Mouse (Mus musculus) neural tube, embryonic 14.5 days (tissue): Measurements from ENCODE around the gene Myo18a. TPM values are rescaled to one million over a fixed set of nuclear protein-coding genes. Genes with fewer than 3 reads are reported as not detected.
A peak's percentile ranks its signal among the peaks of the same experiment; 100 is the strongest.

ENCODE experiments used
- ATAC-seq: fragments of 200-750 bp; cut with Nextera tagmentation; 2 replicates; pipeline ENCODE4 v1.8.0; 2017; ENCODE audit warnings: low read depth, mild to moderate bottlenecking, moderate TSS enrichment, moderate library complexity
- H3K27ac ChIP-seq: fragments of 300-500 bp; sonication (generic); 2 replicates; pipeline ENCODE4 v1.5.1; 2014; ENCODE audit warnings: low read depth, mild to moderate bottlenecking, control low read depth, low read length, moderate library complexity, mixed read lengths
- H3K27me3 ChIP-seq: fragments of 300-500 bp; sonication (generic); 2 replicates; pipeline ENCODE4 v1.6.1; 2014; ENCODE audit warnings: low read length; ENCODE audit not compliant: control insufficient read depth, insufficient read depth
- H3K36me3 ChIP-seq: fragments of 300-500 bp; sonication (generic); 2 replicates; pipeline ENCODE4 v1.6.1; 2014; ENCODE audit warnings: low read length, mixed read lengths; ENCODE audit not compliant: control insufficient read depth, insufficient read depth
- H3K4me1 ChIP-seq: fragments of 300-500 bp; sonication (generic); 2 replicates; pipeline ENCODE4 v1.6.1; 2014; ENCODE audit warnings: low read length; ENCODE audit not compliant: control insufficient read depth, insufficient read depth
- H3K4me2 ChIP-seq: fragments of 300-500 bp; sonication (generic); 2 replicates; pipeline ENCODE4 v1.6.1; 2014; ENCODE audit warnings: mild to moderate bottlenecking, low read depth, low read length, control low read depth
- H3K4me3 ChIP-seq: fragments of 300-500 bp; sonication (generic); 2 replicates; pipeline ENCODE4 v1.5.1; 2014; ENCODE audit warnings: low read depth, low read length, control low read depth, mixed read lengths
- H3K9ac ChIP-seq: fragments of 300-500 bp; sonication (generic); replicated peaks from 2 replicates; pipeline ENCODE4 v1.6.1; 2014; ENCODE audit warnings: low read depth, mild to moderate bottlenecking, control low read depth, low read length, mixed read lengths
- H3K9me3 ChIP-seq: fragments of 300-500 bp; sonication (generic); 2 replicates; pipeline ENCODE4 v1.6.1; 2016; ENCODE audit warnings: low read length; ENCODE audit not compliant: control insufficient read depth
- WGBS: fragments of 180-500 bp; shearing (Covaris S2); extraction: QIAGEN DNeasy Blood & Tissue Kit; methylation state at CpG from one replicate; pipeline ENCODE4 v1.1.7; 2014; 5-methylcytosine and 5-hydroxymethylcytosine counted together
- polyA plus RNA-seq: library from polyadenylated mRNA; unstranded; fragments of >200 nt; fragmentation: Nextera tagmentation; extraction: Ambion mirVana; gene quantifications from 2 replicates; pipeline ENCODE4 v1.2.1, GENCODE M21; 2014

The Myo18a gene
- polyA plus RNA-seq, 1 experiment from 2014 or later, result 35.7 TPM

GRCm38 (mm10) chr11:77857089-77857488 is 94.0 kb downstream of the Myo18a start:
- H3K4me2 ChIP-seq, result no peak overlapping the region
- H3K27me3 ChIP-seq, result no peaks in the 10 kb centered on the region
- H3K36me3 ChIP-seq, result peaks cover 32% of the 10 kb centered on the region
- WGBS, result 71% methylated on average over 6 of the region's 6 CpGs
- ATAC-seq, result no peak
- H3K9me3 ChIP-seq, result no peaks in the 10 kb centered on the region
- peaks cover 47% of the 10 kb centered on the region for H3K4me1 ChIP-seq
- no peak overlapping the region for H3K4me3 ChIP-seq
- H3K9ac ChIP-seq, result no peak overlapping the region
- peak overlapping the region; percentile 55 for H3K27ac ChIP-seq

DNA sequence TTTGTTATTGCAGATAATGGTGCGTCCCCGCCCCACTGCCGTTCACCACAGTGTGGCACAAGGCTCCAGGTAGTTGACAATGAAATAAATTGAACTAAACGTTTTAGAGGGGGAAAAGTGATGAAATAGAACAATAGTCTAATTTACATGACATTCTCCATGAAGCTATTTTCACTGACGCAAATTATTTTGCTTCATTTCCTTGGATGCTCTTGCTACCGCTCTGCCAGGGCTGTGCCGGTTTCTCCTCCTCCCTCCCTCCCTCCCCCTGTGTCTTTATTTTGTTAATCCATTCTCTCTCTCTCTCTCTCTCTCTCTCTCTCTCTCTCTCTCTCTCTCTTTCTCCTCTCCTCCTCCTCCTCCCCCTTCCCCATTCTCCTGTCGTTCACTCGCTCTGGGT is 95.5 kb downstream of the Myo18a start:
- Histone ChIP-seq H3K4me2 (no peak overlapping the region), H3K9ac (peak overlapping the region; percentile 41), H3K36me3 (peaks cover 24% of the 10 kb centered on the region; the same call in 1 of the 2 replicates), H3K4me3 (no peak overlapping the region), H3K27ac (peak overlapping the region; percentile 78), H3K27me3 (no peaks in the 10 kb centered on the region), H3K9me3 (no peaks in the 10 kb centered on the region), H3K4me1 (peaks cover 45% of the 10 kb centered on the region)
- 25% methylated on average over 9 of the region's 9 CpGs for WGBS
- no peak for ATAC-seq

- no peak overlapping the region for H3K9ac ChIP-seq
- H3K27ac ChIP-seq, result no peak overlapping the region
- no peaks in the 10 kb centered on the region for H3K9me3 ChIP-seq
- 72% methylated on average over 9 of the region's 9 CpGs for WGBS
- H3K27me3 ChIP-seq, result no peaks in the 10 kb centered on the region
- no peak overlapping the region for H3K4me3 ChIP-seq
- no peak overlapping the region for H3K4me2 ChIP-seq
- H3K36me3 ChIP-seq, result peaks cover 28% of the 10 kb centered on the region; the same call in 1 of the 2 replicates
- peaks cover 32% of the 10 kb centered on the region for H3K4me1 ChIP-seq
- no peak for ATAC-seq
Observed at GRCm38 (mm10) chr11:77860947-77861346, 97.9 kb downstream of the Myo18a start.

GRCm38 (mm10) chr11:77862887-77863286 is 99.8 kb downstream of the Myo18a start:
- Histone ChIP-seq H3K9me3 (no peaks in the 10 kb centered on the region), H3K4me2 (no peak overlapping the region), H3K9ac (no peak overlapping the region), H3K36me3 (peaks cover 25% of the 10 kb centered on the region; the same call in 1 of the 2 replicates), H3K4me3 (no peak overlapping the region), H3K27me3 (no peaks in the 10 kb centered on the region), H3K27ac (no peak overlapping the region), H3K4me1 (peaks cover 32% of the 10 kb centered on the region)
- no peak for ATAC-seq
- 61% methylated on average over 7 of the region's 7 CpGs for WGBS

- WGBS, result 57% methylated on average over 12 of the region's 12 CpGs
- H3K9ac ChIP-seq, result 0 out of 2 replicates have a peak overlapping the region, but pooled peaks have one; percentile 8
- H3K4me3 ChIP-seq, result no peak overlapping the region
- no peak overlapping the region for H3K4me2 ChIP-seq
- no peak for ATAC-seq
- H3K4me1 ChIP-seq, result peaks cover 24% of the 10 kb centered on the region
- no peak overlapping the region for H3K27ac ChIP-seq
- no peaks in the 10 kb centered on the region for H3K9me3 ChIP-seq
- no peaks in the 10 kb centered on the region for H3K27me3 ChIP-seq
- peaks cover 20% of the 10 kb centered on the region; the same call in 1 of the 2 replicates for H3K36me3 ChIP-seq
Observed at GRCm38 (mm10) chr11:77864771-77865170, 101.7 kb downstream of the Myo18a start.

DNA sequence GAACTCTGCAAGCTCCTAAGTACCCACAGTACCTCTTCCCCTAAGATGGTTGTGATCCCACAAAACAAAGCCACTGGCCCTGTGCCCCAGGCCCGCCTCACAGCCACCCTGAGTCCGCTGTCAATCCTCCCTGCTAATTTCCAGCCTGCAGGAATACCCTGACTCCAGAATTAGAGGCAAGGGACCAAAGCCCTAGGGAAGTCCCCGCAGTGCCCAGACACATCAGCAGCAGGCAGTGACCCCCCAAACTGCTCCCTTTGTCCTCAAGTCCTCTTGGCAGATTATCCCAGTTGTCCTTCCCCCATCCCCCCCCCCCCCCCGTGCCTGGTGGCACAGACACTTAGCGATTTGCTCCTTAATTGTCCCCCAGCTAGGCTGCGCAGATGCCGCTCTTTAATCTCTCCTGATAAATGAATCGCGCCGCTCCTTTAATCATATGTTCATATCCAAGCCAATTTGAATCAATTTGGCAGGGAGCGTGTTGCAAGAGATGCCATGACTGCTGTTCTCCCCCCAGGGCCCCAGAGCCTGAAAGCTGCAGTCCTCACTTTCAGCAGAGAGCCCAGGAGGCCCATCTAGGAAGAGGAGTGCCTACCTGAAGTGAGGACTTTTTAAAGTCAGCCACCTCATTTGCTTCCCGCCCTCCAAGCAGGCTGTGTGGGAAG is 104.5 kb downstream of the Myo18a start:
- H3K27me3 ChIP-seq, result no peaks in the 10 kb centered on the region
- 0 out of 2 replicates have a peak, but pooled peaks cover 4% of the 10 kb centered on the region for H3K36me3 ChIP-seq

DNA sequence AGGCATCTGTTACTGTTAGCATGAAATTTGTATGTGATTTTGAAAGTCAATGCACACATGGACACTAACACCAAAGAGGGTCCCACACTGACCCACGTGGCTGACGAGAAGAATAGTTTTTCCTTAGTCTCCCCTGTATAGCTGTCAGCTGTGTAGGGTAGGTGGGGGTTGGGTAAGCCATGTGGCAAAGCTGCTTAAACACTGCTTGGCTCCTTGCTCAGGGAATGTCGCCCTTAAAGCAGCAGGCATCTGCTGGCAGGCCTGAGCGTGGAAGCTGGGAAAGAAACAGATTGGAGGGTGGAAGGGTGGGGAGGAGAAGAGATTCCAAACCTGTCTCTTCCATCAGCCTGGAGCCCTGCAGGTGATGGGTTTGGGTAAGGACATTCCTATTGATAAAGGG is 108.4 kb downstream of the Myo18a start:
- H3K36me3 ChIP-seq, result no peaks in the 10 kb centered on the region
- peak overlapping the region; percentile 29 for H3K27ac ChIP-seq
- H3K4me2 ChIP-seq, result no peak overlapping the region
- H3K4me1 ChIP-seq, result peaks cover 50% of the 10 kb centered on the region
- ATAC-seq, result peak; percentile 49
- WGBS, result 17% methylated on average over 4 of the region's 4 CpGs
- H3K27me3 ChIP-seq, result no peaks in the 10 kb centered on the region
- no peak overlapping the region for H3K4me3 ChIP-seq
- H3K9ac ChIP-seq, result no peak overlapping the region
- H3K9me3 ChIP-seq, result no peaks in the 10 kb centered on the region

More for the DNA sequence above, 104.5 kb downstream of the Myo18a start:
- Histone ChIP-seq H3K9ac (no peak overlapping the region), H3K27ac (no peak overlapping the region), H3K4me2 (no peak overlapping the region), H3K4me1 (peaks cover 38% of the 10 kb centered on the region), H3K4me3 (no peak overlapping the region), H3K9me3 (no peaks in the 10 kb centered on the region)
- ATAC-seq, result no peak
- WGBS, result 10% methylated on average over 11 of the region's 12 CpGs

- Histone ChIP-seq H3K4me3 (no peak overlapping the region), H3K27ac (peak overlapping the region; percentile 79), H3K27me3 (no peaks in the 10 kb centered on the region), H3K4me2 (peak overlapping the region; percentile 12; the same call in 1 of the 2 replicates), H3K4me1 (peaks cover 45% of the 10 kb centered on the region), H3K9me3 (no peaks in the 10 kb centered on the region), H3K36me3 (no peaks in the 10 kb centered on the region), H3K9ac (0 out of 2 replicates have a peak overlapping the region, but pooled peaks have one; percentile 18)
- WGBS, result 2% methylated on average over 11 of the region's 11 CpGs
- peak; percentile 29; the same call in 1 of the 2 replicates for ATAC-seq
Observed at GRCm38 (mm10) chr11:77872236-77872635, 109.2 kb downstream of the Myo18a start.

- peak overlapping the region; percentile 12; the same call in 1 of the 2 replicates for H3K4me2 ChIP-seq
- no peak for ATAC-seq
- H3K9me3 ChIP-seq, result no peaks in the 10 kb centered on the region
- peaks cover 41% of the 10 kb centered on the region for H3K4me1 ChIP-seq
- 0 out of 2 replicates have a peak overlapping the region, but pooled peaks have one; percentile 18 for H3K9ac ChIP-seq
- H3K36me3 ChIP-seq, result no peaks in the 10 kb centered on the region
- no peak overlapping the region for H3K4me3 ChIP-seq
- peak overlapping the region; percentile 79 for H3K27ac ChIP-seq
- no peaks in the 10 kb centered on the region for H3K27me3 ChIP-seq
- WGBS, result 5% methylated on average over 7 of the region's 7 CpGs
Observed at GRCm38 (mm10) chr11:77872685-77873084, 109.6 kb downstream of the Myo18a start.
